Mouse (Mus musculus) cerebellum, postnatal 14 days (tissue): Measurements from ENCODE around the gene Plcb1.

Experiments
- DNase-seq, 2 experiments: peaks; one replicate each; pipeline ENCODE4 v3.0.0; 2021; ENCODE audit warnings: mixed read lengths in 2 of 2

Gene Plcb1

GRCm38 (mm10) chr2:135219406-135219805, 433.5 kb downstream of the Plcb1 start:
- DNase-seq, result no peak

- DNase-seq, result no peak
Observed at GRCm38 (mm10) chr2:135225604-135226025, 439.7 kb downstream of the Plcb1 start.

GRCm38 (mm10) chr2:135230262-135230661, 444.4 kb downstream of the Plcb1 start:
- no peak for DNase-seq

GRCm38 (mm10) chr2:135242662-135243316, 456.9 kb downstream of the Plcb1 start:
- DNase-seq, result no peak

- DNase-seq, result no peak
Observed at GRCm38 (mm10) chr2:135243764-135244163, 457.9 kb downstream of the Plcb1 start.

GRCm38 (mm10) chr2:135249925-135250324, 464.1 kb downstream of the Plcb1 start:
- DNase-seq, result no peak

- peak; percentile 9 to 33 for DNase-seq
Observed at GRCm38 (mm10) chr2:135251821-135252315, 466.0 kb downstream of the Plcb1 start.

GRCm38 (mm10) chr2:135259136-135259535, 473.3 kb downstream of the Plcb1 start:
- no peak for DNase-seq

- no peak for DNase-seq
Observed at GRCm38 (mm10) chr2:135263943-135264342, 478.1 kb downstream of the Plcb1 start.

GRCm38 (mm10) chr2:135274949-135275348, 489.1 kb downstream of the Plcb1 start:
- DNase-seq, result no peak

GRCm38 (mm10) chr2:135278506-135278905, 492.6 kb downstream of the Plcb1 start:
- peak; percentile 65 to 76 for DNase-seq

GRCm38 (mm10) chr2:135279026-135279425, 493.2 kb downstream of the Plcb1 start:
- DNase-seq, result peak; percentile 11 to 19

GRCm38 (mm10) chr2:135283783-135284182, 497.9 kb downstream of the Plcb1 start:
- DNase-seq, result no peak

- no peak for DNase-seq
Observed at GRCm38 (mm10) chr2:135296184-135296769, 510.4 kb downstream of the Plcb1 start.

GRCm38 (mm10) chr2:135300480-135300879, 514.6 kb downstream of the Plcb1 start:
- no peak for DNase-seq

GRCm38 (mm10) chr2:135302483-135302882, 516.6 kb downstream of the Plcb1 start:
- no peak for DNase-seq

- DNase-seq, result no peak
Observed at GRCm38 (mm10) chr2:135305186-135305585, 519.3 kb downstream of the Plcb1 start.

- peak; percentile 80 to 90 for DNase-seq
Observed at GRCm38 (mm10) chr2:135305736-135306471, 520.0 kb downstream of the Plcb1 start.

- no peak for DNase-seq
Observed at GRCm38 (mm10) chr2:135306472-135306771, 520.6 kb downstream of the Plcb1 start.

GRCm38 (mm10) chr2:135307787-135308186, 521.9 kb downstream of the Plcb1 start:
- DNase-seq, result peak in 1 of 2 experiments; percentile 20

- no peak for DNase-seq
Observed at GRCm38 (mm10) chr2:135315980-135316379, 530.1 kb downstream of the Plcb1 start.

- DNase-seq, result no peak
Observed at GRCm38 (mm10) chr2:135318136-135318535, 532.3 kb downstream of the Plcb1 start.

GRCm38 (mm10) chr2:135323276-135323954, 537.5 kb downstream of the Plcb1 start:
- peak; percentile 76 to 81 for DNase-seq
